Mouse (Mus musculus) mesoderm, embryonic 11.5 days (tissue): Measurements from ENCODE around the gene Lrpprc.

Source experiments
- DNase-seq: peaks from one replicate; pipeline ENCODE4 v3.0.0-alpha.2; 2012; ENCODE audit warnings: low read depth, low spot score

The Lrpprc gene

GRCm38 (mm10) chr17:84771882-84772281 is 18.7 kb downstream of the Lrpprc start:
- no peak for DNase-seq

- no peak for DNase-seq
Measured at GRCm38 (mm10) chr17:84758971-84759370, 31.6 kb downstream of the Lrpprc start.

- no peak for DNase-seq
Measured at GRCm38 (mm10) chr17:84758374-84758773, 32.2 kb downstream of the Lrpprc start.

- DNase-seq = no peak
Measured at GRCm38 (mm10) chr17:84756090-84756489, 34.5 kb downstream of the Lrpprc start.

GRCm38 (mm10) chr17:84753489-84753888 is 37.1 kb downstream of the Lrpprc start:
- no peak for DNase-seq

- DNase-seq = no peak
Measured at GRCm38 (mm10) chr17:84752286-84752685, 38.3 kb downstream of the Lrpprc start.

- DNase-seq = no peak
Measured at GRCm38 (mm10) chr17:84751630-84752191, 38.9 kb downstream of the Lrpprc start.

GRCm38 (mm10) chr17:84750130-84750529 is 40.5 kb downstream of the Lrpprc start:
- no peak for DNase-seq

- DNase-seq = no peak
Measured at GRCm38 (mm10) chr17:84749297-84749696, 41.3 kb downstream of the Lrpprc start.

GRCm38 (mm10) chr17:84748152-84748682 is 42.4 kb downstream of the Lrpprc start:
- DNase-seq = no peak

GRCm38 (mm10) chr17:84747212-84747611 is 43.4 kb downstream of the Lrpprc start:
- no peak for DNase-seq

- no peak for DNase-seq
Measured at GRCm38 (mm10) chr17:84745001-84745400, 45.6 kb downstream of the Lrpprc start.

- DNase-seq = no peak
Measured at GRCm38 (mm10) chr17:84744256-84744655, 46.3 kb downstream of the Lrpprc start.

- DNase-seq = no peak
Measured at GRCm38 (mm10) chr17:84738073-84738797, 52.4 kb downstream of the Lrpprc start.

GRCm38 (mm10) chr17:84736719-84737118 is 53.9 kb downstream of the Lrpprc start:
- DNase-seq = peak; percentile 71

GRCm38 (mm10) chr17:84732612-84733011 is 58.0 kb downstream of the Lrpprc start:
- DNase-seq = no peak

- DNase-seq = no peak
Measured at GRCm38 (mm10) chr17:84731361-84731760, 59.2 kb downstream of the Lrpprc start.

GRCm38 (mm10) chr17:84729140-84729539 is 61.4 kb downstream of the Lrpprc start:
- DNase-seq = no peak

- no peak for DNase-seq
Measured at GRCm38 (mm10) chr17:84728201-84728911, 62.2 kb downstream of the Lrpprc start.

- DNase-seq = no peak
Measured at GRCm38 (mm10) chr17:84725163-84725562, 65.4 kb downstream of the Lrpprc start.

- DNase-seq = no peak
Measured at GRCm38 (mm10) chr17:84724028-84724427, 66.6 kb downstream of the Lrpprc start.

- no peak for DNase-seq
Measured at GRCm38 (mm10) chr17:84719105-84719504, 71.5 kb downstream of the Lrpprc start.
